Mouse (Mus musculus) MEL (cell line): ENCODE data around the gene Zdhhc13. TPM values are rescaled to one million over a fixed set of nuclear protein-coding genes. Genes with fewer than 3 reads are reported as not detected.

Source experiments
- DNase-seq: peaks from one replicate; pipeline ENCODE4 v3.0.0; 2011; ENCODE audit warnings: low read depth, low spot score
- H3K27ac ChIP-seq: 2 replicates; pipeline ENCODE4 v1.5.1; 2012; ENCODE audit warnings: low read depth, mild to moderate bottlenecking, control low read depth, low read length, moderate library complexity; ENCODE audit not compliant: control insufficient read depth
- H3K27me3 ChIP-seq, 2 experiments: fragments of 150-350 bp in 1 of 2; sonication (generic) in 1 of 2; 2 replicates each; pipeline ENCODE4 v1.6.1; 2012; ENCODE audit warnings: low read length in 2 of 2, mild to moderate bottlenecking in 2 of 2, improper control_type of control experiment in 1 of 2, moderate library complexity in 1 of 2; ENCODE audit not compliant: insufficient read depth in 2 of 2, control insufficient read depth in 1 of 2
- H3K36me3 ChIP-seq, 2 experiments: 2 replicates each; pipeline ENCODE4 v1.6.1; 2012 to 2014; ENCODE audit warnings: low read length in 2 of 2, improper control_type of control experiment in 1 of 2, inconsistent platforms in 1 of 2, mild to moderate bottlenecking in 1 of 2; ENCODE audit not compliant: insufficient read depth in 2 of 2, control insufficient read depth in 1 of 2
- H3K4me1 ChIP-seq, 2 experiments: fragments of 150-350 bp in 1 of 2; sonication (generic) in 1 of 2; 2 replicates each; pipeline ENCODE4 v1.6.1; 2012; ENCODE audit warnings: low read length in 2 of 2, improper control_type of control experiment in 1 of 2, mild to moderate bottlenecking in 1 of 2; ENCODE audit not compliant: insufficient read depth in 2 of 2, control insufficient read depth in 1 of 2
- H3K4me3 ChIP-seq, 2 experiments: fragments of 150-350 bp in 1 of 2; sonication (generic) in 1 of 2; 2 replicates each; pipeline ENCODE4 v1.5.1; 2012; ENCODE audit warnings: low read depth in 2 of 2, low read length in 2 of 2, mild to moderate bottlenecking in 2 of 2, moderate library complexity in 2 of 2, control low read depth in 1 of 2, improper control_type of control experiment in 1 of 2; ENCODE audit not compliant: control insufficient read depth in 1 of 2, insufficient read depth in 1 of 2
- H3K79me2 ChIP-seq: 2 replicates; pipeline ENCODE4 v1.6.1; 2012; ENCODE audit warnings: mild to moderate bottlenecking, low read length, moderate library complexity; ENCODE audit not compliant: control insufficient read depth, poor library complexity, insufficient read depth
- H3K9ac ChIP-seq: 2 replicates; pipeline ENCODE4 v1.6.1; 2012; ENCODE audit warnings: low read depth, mild to moderate bottlenecking, control low read depth, low read length, moderate library complexity; ENCODE audit not compliant: control insufficient read depth, poor library complexity, severe bottlenecking
- H3K9me3 ChIP-seq: fragments of 150-350 bp; sonication (generic); replicated peaks from 2 replicates; pipeline ENCODE4 v1.6.1; 2012; ENCODE audit warnings: mild to moderate bottlenecking, low read length, improper control_type of control experiment, moderate library complexity; ENCODE audit not compliant: insufficient read depth
- CHD1 ChIP-seq: IDR thresholded peaks from 2 replicates; pipeline ENCODE4 v1.6.1; 2012; ENCODE audit warnings: low read depth, mild to moderate bottlenecking, inconsistent platforms, low read length, improper control_type of control experiment
- E2F4 ChIP-seq: IDR thresholded peaks from 2 replicates; pipeline ENCODE4 v1.6.1; 2011; ENCODE audit warnings: low read depth, low read length, improper control_type of control experiment, borderline replicate concordance
- ELF1 ChIP-seq: IDR thresholded peaks from 2 replicates; pipeline ENCODE4 v1.6.1; 2014; ENCODE audit warnings: low read depth, mild to moderate bottlenecking, inconsistent platforms, low read length, improper control_type of control experiment, moderate library complexity
- ETS1 ChIP-seq: IDR thresholded peaks from 2 replicates; pipeline ENCODE4 v1.6.1; 2012; ENCODE audit warnings: low read depth, mild to moderate bottlenecking, inconsistent platforms, low read length, improper control_type of control experiment, moderate library complexity
- GABPA ChIP-seq: IDR thresholded peaks from 2 replicates; pipeline ENCODE4 v1.6.1; 2012; ENCODE audit warnings: low read depth, mild to moderate bottlenecking, inconsistent platforms, low read length, improper control_type of control experiment, moderate library complexity
- JUND ChIP-seq: IDR thresholded peaks from 2 replicates; pipeline ENCODE4 v1.6.1; 2011; ENCODE audit warnings: low read depth, mild to moderate bottlenecking, improper control_type of control experiment, low read length
- KAT2A ChIP-seq: conservative IDR thresholded peaks from 2 replicates; pipeline ENCODE4 v1.6.1; 2012; ENCODE audit warnings: low read depth, low read length, improper control_type of control experiment, inconsistent platforms
- MAFK ChIP-seq: IDR thresholded peaks from 2 replicates; pipeline ENCODE4 v1.6.1; 2011; ENCODE audit warnings: low read depth, mild to moderate bottlenecking, low read length, improper control_type of control experiment, borderline replicate concordance
- MAZ ChIP-seq: IDR thresholded peaks from 2 replicates; pipeline ENCODE4 v1.6.1; 2012; ENCODE audit warnings: low read depth, mild to moderate bottlenecking, inconsistent platforms, low read length, improper control_type of control experiment
- MXI1 ChIP-seq: IDR thresholded peaks from 2 replicates; pipeline ENCODE4 v1.6.1; 2011; ENCODE audit warnings: mild to moderate bottlenecking, low read depth, low read length, improper control_type of control experiment
- MYB ChIP-seq: IDR thresholded peaks from 2 replicates; pipeline ENCODE4 v1.6.1; 2011; ENCODE audit warnings: mild to moderate bottlenecking, low read depth, low read length, improper control_type of control experiment
- MYC ChIP-seq: IDR thresholded peaks from 2 replicates; pipeline ENCODE4 v1.6.1; 2011; ENCODE audit warnings: low read depth, mild to moderate bottlenecking, low read length, improper control_type of control experiment, moderate library complexity
- RAD21 ChIP-seq: IDR thresholded peaks from 2 replicates; pipeline ENCODE4 v1.6.1; 2011; ENCODE audit warnings: mild to moderate bottlenecking, low read depth, low read length, improper control_type of control experiment
- TBP ChIP-seq: IDR thresholded peaks from 2 replicates; pipeline ENCODE4 v1.8.0; 2011; ENCODE audit warnings: low read depth, low read length, improper control_type of control experiment
- UBTF ChIP-seq: IDR thresholded peaks from 2 replicates; pipeline ENCODE4 v1.6.1; 2012; ENCODE audit warnings: low read depth, mild to moderate bottlenecking, inconsistent platforms, low read length, improper control_type of control experiment, moderate library complexity, borderline replicate concordance; ENCODE audit not compliant: insufficient read depth
- USF1 ChIP-seq: IDR thresholded peaks from 2 replicates; pipeline ENCODE4 v1.6.1; 2014; ENCODE audit warnings: low read depth, mild to moderate bottlenecking, inconsistent platforms, low read length, improper control_type of control experiment, moderate library complexity
- USF2 ChIP-seq, 2 experiments: IDR thresholded peaks; 2 replicates each; pipeline ENCODE4 v1.6.1; 2011 to 2012; ENCODE audit warnings: improper control_type of control experiment in 2 of 2, low read length in 2 of 2, borderline replicate concordance in 1 of 2, inconsistent platforms in 1 of 2, low read depth in 1 of 2, mild to moderate bottlenecking in 1 of 2; ENCODE audit not compliant: insufficient read depth in 1 of 2
- ZC3H11A ChIP-seq: IDR thresholded peaks from 2 replicates; pipeline ENCODE4 v1.6.1; 2012; ENCODE audit warnings: low read depth, mild to moderate bottlenecking, inconsistent platforms, low read length, improper control_type of control experiment
- polyA plus RNA-seq, 2 experiments: library from polyadenylated mRNA; stranded (reverse) in 1 of 2; unstranded in 1 of 2; fragments of >175 nt in 1 of 2; fragments of >200 nt in 1 of 2; gene quantifications; 2 replicates each; pipeline versions ENCODE4 v1.2.1 to v1.2.4; 2012; ENCODE audit warnings: low replicate concordance in 2 of 2, low read depth in 1 of 2; ENCODE audit not compliant: insufficient read length in 2 of 2, insufficient read depth in 1 of 2, missing spikeins in 1 of 2
- total RNA-seq: library from RNA; depleted of rRNA; stranded (reverse); fragments of 300-350 nt; gene quantifications from 2 replicates; pipeline ENCODE4 v1.2.3, GENCODE M21; 2012

The Zdhhc13 gene
- total and polyA plus RNA-seq, 3 experiments, result 32.8 to 46.1 TPM; not detected in 1

DNA sequence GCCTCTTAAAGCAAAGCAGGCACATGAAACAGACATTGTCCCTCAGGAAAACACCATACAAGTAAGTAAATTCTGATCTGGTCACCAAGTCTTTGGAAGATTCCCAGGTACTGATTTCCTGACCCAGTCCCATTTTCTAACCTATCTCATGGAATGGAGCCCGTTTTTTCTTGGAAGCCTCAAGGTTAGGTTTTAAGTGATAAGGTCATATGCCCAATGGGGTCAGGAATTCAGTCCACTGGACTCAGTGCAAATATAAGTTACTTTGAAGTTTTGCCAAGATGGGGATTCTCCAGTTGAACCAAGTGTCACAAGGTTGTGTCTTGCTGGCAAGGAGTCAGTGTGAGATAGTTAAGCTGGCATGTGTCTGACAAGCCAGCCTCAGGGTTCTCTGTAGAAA is 35.9 kb downstream of the Zdhhc13 start:
- no peak overlapping the region for H3K9ac ChIP-seq
- H3K27me3 ChIP-seq, result no peaks in the 10 kb centered on the region
- no peaks in the 10 kb centered on the region for H3K9me3 ChIP-seq
- DNase-seq, result no peak
- H3K36me3 ChIP-seq, result peaks cover 12 to 17% of the 10 kb centered on the region in 2 experiments
- no peaks in the 10 kb centered on the region for H3K79me2 ChIP-seq
- peaks cover 5 to 7% of the 10 kb centered on the region in 2 experiments for H3K4me1 ChIP-seq
- TF ChIP-seq MAFK (no peak), MYB (no peak), USF1 (no peak), MYC (no peak), KAT2A (no peak), E2F4 (no peak)
- no peak overlapping the region for H3K4me3 ChIP-seq
- H3K27ac ChIP-seq, result no peak overlapping the region

DNA sequence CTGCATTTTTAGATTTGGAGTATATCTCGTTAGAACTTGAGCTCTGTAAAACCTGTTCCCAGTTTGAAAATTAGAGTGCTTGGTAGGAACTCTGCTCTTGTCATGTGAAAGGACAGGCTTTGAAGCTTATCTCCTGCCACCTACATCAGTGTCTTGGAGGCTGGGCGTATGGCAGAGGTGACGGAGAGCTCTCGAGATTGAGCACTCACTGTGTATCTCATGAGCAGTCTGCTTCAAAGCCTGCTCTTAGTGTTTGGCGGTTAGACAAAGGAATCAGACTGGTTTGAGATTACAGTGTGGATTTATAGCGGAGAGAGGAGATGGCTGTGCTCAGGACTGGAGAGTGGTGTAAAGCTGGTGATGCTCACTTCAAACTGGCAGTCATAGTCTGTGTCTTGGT is 36.4 kb downstream of the Zdhhc13 start:
- Histone ChIP-seq H3K4me1 (peaks cover 5 to 7% of the 10 kb centered on the region in 2 experiments), H3K9me3 (no peaks in the 10 kb centered on the region), H3K79me2 (no peaks in the 10 kb centered on the region), H3K27ac (no peak overlapping the region), H3K4me3 (no peak overlapping the region), H3K27me3 (no peaks in the 10 kb centered on the region), H3K9ac (no peak overlapping the region), H3K36me3 (peaks cover 16% of the 10 kb centered on the region in 2 experiments)
- no peak for DNase-seq
- no peak for TF ChIP-seq MYB
- no peak for TF ChIP-seq JUND
- no peak for TF ChIP-seq USF2 (IDR thresholded peaks at IDR 0.05; ENCODE audit: borderline replicate concordance in 1 of 2, insufficient read depth in 1 of 2, low read depth in 1 of 2, low read length in 2 of 2)
- no peak for TF ChIP-seq RAD21
- no peak for TF ChIP-seq MYC
- no peak for TF ChIP-seq TBP
- no peak for TF ChIP-seq UBTF
- TF ChIP-seq ELF1, result no peak
- no peak for TF ChIP-seq MAZ
- TF ChIP-seq CHD1, result no peak
- no peak for TF ChIP-seq E2F4
- TF ChIP-seq GABPA, result no peak
- no peak for TF ChIP-seq MXI1
- no peak for TF ChIP-seq ETS1
- TF ChIP-seq ZC3H11A, result no peak
